Mouse (Mus musculus) monocyte, adult 59 days (primary cell): ENCODE results near the gene Olfr878. TPM values are rescaled to one million over a fixed set of nuclear protein-coding genes. Genes with fewer than 3 reads are reported as not detected.

Experiments
- total RNA-seq, 2 experiments: library from RNA; stranded (reverse); gene quantifications; one replicate each; pipeline ENCODE4 v1.2.4; 2023

Gene Olfr878
- total RNA-seq = not detected

GRCm38 (mm10) chr9:37917540-37917939 lies at the start of gene Olfr878:
Gene Olfr878 (plus strand): TSS chr9:37917840.

GRCm38 (mm10) chr9:37896661-37897060 lies 21.0 kb upstream of the Olfr878 start, which contains the start of gene Olfr145:
Gene Olfr145 (plus strand): TSS chr9:37896724.

Other genes with a start within 250 kb of the Olfr878 start
- not detected for gene Panx3, start 248.6 kb upstream of the Olfr878 start, total RNA-seq
- gene Olfr160, start 201.6 kb upstream of the Olfr878 start, total RNA-seq = not detected
- gene Olfr874, start 172.7 kb upstream of the Olfr878 start, total RNA-seq = not detected
- gene Olfr875, start 146.0 kb upstream of the Olfr878 start, total RNA-seq = not detected
- not detected for gene Olfr876, start 114.8 kb upstream of the Olfr878 start, total RNA-seq
- gene Olfr877, start 63.6 kb upstream of the Olfr878 start, total RNA-seq = not detected
- not detected for gene Olfr145, start 21.1 kb upstream of the Olfr878 start, total RNA-seq
- not detected for gene Olfr881, start 74.0 kb downstream of the Olfr878 start, total RNA-seq
- gene Olfr883, start 108.0 kb downstream of the Olfr878 start, total RNA-seq = not detected
- not detected for gene Olfr884, start 128.7 kb downstream of the Olfr878 start, total RNA-seq
- not detected for gene Olfr885, start 143.5 kb downstream of the Olfr878 start, total RNA-seq
- gene Olfr887, start 166.2 kb downstream of the Olfr878 start, total RNA-seq = not detected
- gene Olfr888, start 190.3 kb downstream of the Olfr878 start, total RNA-seq = not detected
- gene Olfr889, start 197.4 kb downstream of the Olfr878 start, total RNA-seq = not detected
- not detected for gene Olfr890, start 224.7 kb downstream of the Olfr878 start, total RNA-seq